Comparison of ENCODE assay signal across 9 mouse cellular contexts in genomic region chr13:84065256-84065898, GRCm38 (mm10).
DNase-seq lines count a peak whose midpoint lies in the region; ATAC-seq and TF ChIP-seq lines count a peak whose summit lies in the region.
"Had no signal": no experiment of that assay in that cellular context is flagged by ENCODE, and none has a peak within 500 bp of the region (broad histone marks: within the 10 kb centered on the region; RNA-seq: fewer than 3 reads in every experiment).

No protein-coding gene starts in this region.

- H3K4me1 ChIP-seq in CH12.LX (ENCODE audit: control insufficient read depth in 1 of 2, insufficient read depth in 2 of 2), result peaks cover 0 to 6% of the 10 kb centered on the region in 2 experiments; a peak in 2 of 4 replicates
- peaks cover 43% of the 10 kb centered on the region for H3K4me1 ChIP-seq in forebrain, embryonic 14.5 days (ENCODE audit: control insufficient read depth, insufficient read depth, low read length)
- H3K4me1 ChIP-seq in midbrain, embryonic 11.5 days (ENCODE audit: control insufficient read depth, insufficient read depth, low read length), result peaks cover 49% of the 10 kb centered on the region
- no peaks in the 10 kb centered on the region for H3K4me1 ChIP-seq in heart, embryonic 11.5 days (ENCODE audit: control insufficient read depth, insufficient read depth, low read length)

- no peak for TF ChIP-seq RAD21 in CH12.LX (IDR thresholded peaks at IDR 0.05; ENCODE audit: low read depth, low read length)

- H3K27ac ChIP-seq in CH12.LX (ENCODE audit: insufficient read depth, low read depth), result no peak overlapping the region
- peak overlapping the region; percentile 99 for H3K27ac ChIP-seq in forebrain, embryonic 14.5 days (ENCODE audit: low read depth, low read length)
- peak overlapping the region; percentile 55; the same call in 1 of the 2 replicates for H3K27ac ChIP-seq in midbrain, embryonic 11.5 days (ENCODE audit: low read depth, low read length)
- H3K27ac ChIP-seq in heart, embryonic 11.5 days (ENCODE audit: low read depth, low read length), result no peak overlapping the region
- H3K27ac ChIP-seq in gastrocnemius, adult 2 months, result no peak overlapping the region

- DNase-seq in CH12.LX (ENCODE audit: extremely low read depth), result no peak
- DNase-seq in cerebellum, adult 18-20 months, result peak; percentile 26 to 56
- peak; percentile 86 for DNase-seq in forebrain, embryonic 14.5 days (ENCODE audit: low spot score)
- peak; percentile 89 for DNase-seq in midbrain, embryonic 11.5 days (ENCODE audit: low spot score, missing footprints)
- no peak for DNase-seq in thymus, postnatal 4 days
- no peak for DNase-seq in adrenal gland, postnatal 14 days
- DNase-seq in gastrocnemius, adult 2 months, result no peak

- intact Hi-C loops in gastrocnemius, adult 2 months (cut with DNase I), result no loop called here

- dilution Hi-C loops in CH12.LX (cut with MboI; ENCODE audit: extremely low pct_ligation_motif_present, extremely low pct_unique_long_range_greater_than_20kb, low sequenced_read_pairs), result no loop called here

- TF ChIP-seq CTCF in CH12.LX (conservative IDR thresholded peaks at IDR 0.05 in 1 of 2, IDR thresholded peaks at IDR 0.05 in 1 of 2; ENCODE audit: low read depth in 2 of 2, low read length in 2 of 2), result no peak
- TF ChIP-seq CTCF in gastrocnemius, adult 2 months (IDR thresholded peaks at IDR 0.05), result no peak

- in situ Hi-C loops in CH12.LX (cut with MboI; ENCODE audit: low pct_ligation_motif_present, low pct_unique_long_range_greater_than_20kb, low sequenced_read_pairs), result no loop called here

- peak; percentile 61 for ATAC-seq in forebrain, embryonic 14.5 days
- ATAC-seq in midbrain, embryonic 11.5 days (ENCODE audit: low FRiP score), result peak; percentile 82
- ATAC-seq in heart, embryonic 11.5 days (replicated peaks; ENCODE audit: insufficient number of reproducible peaks, low FRiP score, low TSS enrichment), result no peak

- no peak overlapping the region for H3K4me2 ChIP-seq in CH12.LX (ENCODE audit: insufficient read depth, low read depth, poor library complexity, severe bottlenecking)
- peak overlapping the region; percentile 44 for H3K4me2 ChIP-seq in forebrain, embryonic 14.5 days (ENCODE audit: low read length)
- H3K4me2 ChIP-seq in midbrain, embryonic 11.5 days, result peak overlapping the region; percentile 1; the same call in 1 of the 2 replicates
- no peak overlapping the region for H3K4me2 ChIP-seq in heart, embryonic 11.5 days

- H3K36me3 ChIP-seq in CH12.LX (replicated peaks in 1 of 2; ENCODE audit: control insufficient read depth in 1 of 2, insufficient read depth in 1 of 2, low read length in 1 of 2), result no peaks in the 10 kb centered on the region
- no peaks in the 10 kb centered on the region for H3K36me3 ChIP-seq in forebrain, embryonic 14.5 days (ENCODE audit: control insufficient read depth, insufficient read depth, low read length)
- no peaks in the 10 kb centered on the region for H3K36me3 ChIP-seq in midbrain, embryonic 11.5 days (ENCODE audit: control insufficient read depth, insufficient read depth, low read length)
- no peaks in the 10 kb centered on the region for H3K36me3 ChIP-seq in heart, embryonic 11.5 days (ENCODE audit: control insufficient read depth, insufficient read depth, low read length)

- no peak overlapping the region for H3K4me3 ChIP-seq in CH12.LX (replicated peaks in 1 of 3; ENCODE audit: low read depth in 2 of 3, low read length in 2 of 3, poor library complexity in 1 of 3)
- H3K4me3 ChIP-seq in forebrain, embryonic 14.5 days (ENCODE audit: low read depth, low read length), result no peak overlapping the region
- no peak overlapping the region for H3K4me3 ChIP-seq in midbrain, embryonic 11.5 days (ENCODE audit: low read depth, low read length)
- H3K4me3 ChIP-seq in heart, embryonic 11.5 days (ENCODE audit: low read depth, low read length), result no peak overlapping the region
- no peak overlapping the region for H3K4me3 ChIP-seq in gastrocnemius, adult 2 months
- H3K4me3 ChIP-seq: myocyte had no signal

- TF ChIP-seq POLR2A in CH12.LX (IDR thresholded peaks at IDR 0.05; ENCODE audit: low read depth, low read length), result no peak

- H3K27me3 ChIP-seq in CH12.LX (replicated peaks), result no peaks in the 10 kb centered on the region
- no peaks in the 10 kb centered on the region for H3K27me3 ChIP-seq in forebrain, embryonic 14.5 days (replicated peaks; ENCODE audit: control insufficient read depth, insufficient read depth, low read length)
- no peaks in the 10 kb centered on the region for H3K27me3 ChIP-seq in midbrain, embryonic 11.5 days (ENCODE audit: control insufficient read depth, insufficient read depth, low read length)
- no peaks in the 10 kb centered on the region for H3K27me3 ChIP-seq in heart, embryonic 11.5 days (ENCODE audit: control insufficient read depth, insufficient read depth, low read length)

- no peaks in the 10 kb centered on the region for H3K79me2 ChIP-seq in CH12.LX (replicated peaks; ENCODE audit: control insufficient read depth, extremely low read depth, insufficient read depth, poor library complexity, severe bottlenecking)

- no peak overlapping the region for H3K9ac ChIP-seq in CH12.LX (ENCODE audit: insufficient read depth, low read depth)
- H3K9ac ChIP-seq in forebrain, embryonic 14.5 days (ENCODE audit: low read length), result peak overlapping the region; percentile 54
- H3K9ac ChIP-seq in midbrain, embryonic 11.5 days (ENCODE audit: low read length), result no peak overlapping the region
- no peak overlapping the region for H3K9ac ChIP-seq in heart, embryonic 11.5 days (ENCODE audit: low read depth, low read length)

- H3K9me3 ChIP-seq in CH12.LX (replicated peaks; ENCODE audit: low read length), result no peaks in the 10 kb centered on the region
- H3K9me3 ChIP-seq in forebrain, embryonic 14.5 days (replicated peaks; ENCODE audit: control insufficient read depth, low read length), result no peaks in the 10 kb centered on the region
- H3K9me3 ChIP-seq in midbrain, embryonic 11.5 days (ENCODE audit: control insufficient read depth, low read length), result no peaks in the 10 kb centered on the region
- no peaks in the 10 kb centered on the region for H3K9me3 ChIP-seq in heart, embryonic 11.5 days (replicated peaks; ENCODE audit: control insufficient read depth, low read length)

- WGBS in forebrain, embryonic 14.5 days, result 7% methylated on average over 8 of the region's 8 CpGs
- 33% methylated on average over 8 of the region's 8 CpGs for WGBS in midbrain, embryonic 11.5 days
- WGBS in heart, embryonic 11.5 days (ENCODE audit: insufficient replicate concordance), result 61% methylated on average over 8 of the region's 8 CpGs

- no peak for TF ChIP-seq EP300 in CH12.LX (IDR thresholded peaks at IDR 0.05; ENCODE audit: low read length)

TF ChIP-seq in CH12.LX, 34 proteins besides CTCF, POLR2A, EP300 and RAD21:
- 0 out of 2 replicates have a peak, but pooled peaks have one; percentile 5 for TF ChIP-seq BHLHE40 (IDR thresholded peaks at IDR 0.05; ENCODE audit: low read depth, low read length)
- TF ChIP-seq JUN (IDR thresholded peaks at IDR 0.05; ENCODE audit: insufficient read depth, low read depth, low read length), result no peak
- TF ChIP-seq ETS1 (conservative IDR thresholded peaks at IDR 0.05; ENCODE audit: low read depth, low read length), result no peak

Comparison
In these comparisons a context has a peak if more than half of its experiments do, and no peak if none do; other contexts are left out.
1. DNase-seq: peak in cerebellum, adult 18-20 months (2 of 2), forebrain, embryonic 14.5 days (single experiment) and midbrain, embryonic 11.5 days (single experiment); none in CH12.LX (single experiment), thymus, postnatal 4 days (single experiment), adrenal gland, postnatal 14 days (single experiment) and gastrocnemius, adult 2 months (single experiment).
2. H3K27ac ChIP-seq: peak in forebrain, embryonic 14.5 days (single experiment) and midbrain, embryonic 11.5 days (single experiment); none in CH12.LX (single experiment), heart, embryonic 11.5 days (single experiment) and gastrocnemius, adult 2 months (single experiment).
3. H3K4me2 ChIP-seq: peak in forebrain, embryonic 14.5 days (single experiment) and midbrain, embryonic 11.5 days (single experiment); none in CH12.LX (single experiment) and heart, embryonic 11.5 days (single experiment).